8 mouse cellular contexts compared by ENCODE assay signal in the genomic region with DNA sequence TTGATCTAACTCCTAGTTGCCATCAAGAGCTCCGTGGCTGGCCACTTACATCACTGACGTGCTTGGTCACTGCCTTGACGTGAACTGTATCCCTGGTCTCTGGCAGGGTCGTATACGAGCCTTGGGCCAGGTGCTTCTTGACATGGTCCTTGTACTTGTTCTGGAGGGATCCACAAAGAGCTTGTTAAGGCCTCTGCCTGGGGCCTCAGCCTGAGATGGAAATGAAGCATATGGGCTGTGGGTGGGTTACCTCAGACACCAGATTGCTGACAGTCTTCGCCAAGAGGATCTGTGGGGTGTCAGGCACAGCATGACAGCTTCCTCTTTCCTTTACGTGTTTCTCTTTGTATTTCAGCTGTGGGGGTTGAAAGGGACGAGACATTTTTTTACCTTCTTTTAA.
DNase-seq lines count a peak whose midpoint lies in the region; ATAC-seq and TF ChIP-seq lines count a peak whose summit lies in the region.

No protein-coding gene starts in this region.

- H3K4me2 ChIP-seq in stomach, postnatal 0 days (replicated peaks; ENCODE audit: low read depth) = no peak overlapping the region

- DNase-seq in B cell, adult 2 months = peak; percentile 51
- DNase-seq in layer of hippocampus, adult 11-12 months (ENCODE audit: low spot score) = peak; percentile 80
- peak; percentile 49 for DNase-seq in naive thymus-derived CD4-positive, alpha-beta T cell, adult 2 months (ENCODE audit: low read depth)
- DNase-seq in kidney, postnatal 36 days = no peak
- no peak for DNase-seq in urinary bladder, adult 2 months (ENCODE audit: low spot score)
- DNase-seq in adipocyte (ENCODE audit: low spot score) = no peak
- no peak for DNase-seq in stomach, postnatal 0 days (ENCODE audit: low spot score)

- H3K4me1 ChIP-seq in stomach, postnatal 0 days (replicated peaks; ENCODE audit: control insufficient read depth, insufficient read depth) = no peaks in the 10 kb centered on the region

- TF ChIP-seq CTCF in stomach, postnatal 0 days (IDR thresholded peaks at IDR 0.05; ENCODE audit: low read depth) = no peak

- ATAC-seq in cerebellum, adult (ENCODE audit: insufficient number of reproducible peaks, low FRiP score, low TSS enrichment) = peak; percentile 92
- no peak for ATAC-seq in stomach, postnatal 0 days (ENCODE audit: low FRiP score, low TSS enrichment)

- no peak for TF ChIP-seq EP300 in stomach, postnatal 0 days (optimal IDR thresholded peaks at IDR 0.05)

- no peaks in the 10 kb centered on the region for H3K27me3 ChIP-seq in stomach, postnatal 0 days (ENCODE audit: control insufficient read depth, insufficient read depth, low read length)

- H3K27ac ChIP-seq in stomach, postnatal 0 days (replicated peaks) = no peak overlapping the region

- no peaks in the 10 kb centered on the region for H3K36me3 ChIP-seq in stomach, postnatal 0 days (ENCODE audit: control insufficient read depth, insufficient read depth, low read length)

- H3K4me3 ChIP-seq in stomach, postnatal 0 days (ENCODE audit: low read depth, low read length) = no peak overlapping the region

- H3K9me3 ChIP-seq in stomach, postnatal 0 days (ENCODE audit: control insufficient read depth, low read length) = no peaks in the 10 kb centered on the region

- no peak overlapping the region for H3K9ac ChIP-seq in stomach, postnatal 0 days (ENCODE audit: low read length)

- 58% methylated on average over 8 of the region's 8 CpGs for WGBS in stomach, postnatal 0 days

Comparison
In these comparisons a context has a peak if more than half of its experiments do, and no peak if none do; other contexts are left out.
1. DNase-seq: peak in B cell, adult 2 months (2 of 2), layer of hippocampus, adult 11-12 months (single experiment) and naive thymus-derived CD4-positive, alpha-beta T cell, adult 2 months (single experiment); none in kidney, postnatal 36 days (0 of 2), urinary bladder, adult 2 months (single experiment), adipocyte (single experiment) and stomach, postnatal 0 days (single experiment).